Mouse (Mus musculus) intestine, postnatal 0 days (tissue): ENCODE measurements around the gene Hist1h2ae. TPM values are rescaled to one million over a fixed set of nuclear protein-coding genes. Genes with fewer than 3 reads are reported as not detected.
"Not testable (repeated sequence)": the region's sequence is repeated elsewhere in the genome, so short reads cannot be mapped to it uniquely, and the experiment has no call there.

Source experiments
- ATAC-seq: fragments of 200-750 bp; cut with Nextera tagmentation; 2 replicates; pipeline ENCODE4 v1.8.0; 2017; ENCODE audit warnings: mild to moderate bottlenecking, moderate TSS enrichment, moderate library complexity
- H3K27ac ChIP-seq: fragments of 300-500 bp; sonication (generic); 2 replicates; pipeline ENCODE4 v1.5.1; 2014; ENCODE audit warnings: mild to moderate bottlenecking, low read depth, low read length, moderate library complexity
- H3K27me3 ChIP-seq: fragments of 300-500 bp; sonication (generic); replicated peaks from 2 replicates; pipeline ENCODE4 v1.6.1; 2014; ENCODE audit warnings: low read length, mixed read lengths; ENCODE audit not compliant: control insufficient read depth, insufficient read depth
- H3K36me3 ChIP-seq: fragments of 300-500 bp; sonication (generic); 2 replicates; pipeline ENCODE4 v1.6.1; 2014; ENCODE audit warnings: mild to moderate bottlenecking, moderate library complexity; ENCODE audit not compliant: control insufficient read depth, insufficient read depth
- H3K4me1 ChIP-seq: fragments of 300-500 bp; sonication (generic); replicated peaks from 2 replicates; pipeline ENCODE4 v1.6.1; 2014; ENCODE audit warnings: antibody characterized with exemption, low read length, mixed read lengths; ENCODE audit not compliant: control insufficient read depth, insufficient read depth
- H3K4me2 ChIP-seq: fragments of 300-500 bp; sonication (generic); replicated peaks from 2 replicates; pipeline ENCODE4 v1.6.1; 2014; ENCODE audit warnings: low read depth, mild to moderate bottlenecking, moderate library complexity
- H3K4me3 ChIP-seq: fragments of 300-500 bp; sonication (generic); 2 replicates; pipeline ENCODE4 v1.5.1; 2014; ENCODE audit warnings: low read depth, low read length
- H3K9ac ChIP-seq: fragments of 300-500 bp; sonication (generic); 2 replicates; pipeline ENCODE4 v1.6.1; 2014; ENCODE audit warnings: mild to moderate bottlenecking, low read depth, low read length
- H3K9me3 ChIP-seq: fragments of 300-500 bp; sonication (generic); 2 replicates; pipeline ENCODE4 v1.6.1; 2016; ENCODE audit warnings: mixed run types; ENCODE audit not compliant: control insufficient read depth
- CTCF ChIP-seq: sonication (generic); IDR thresholded peaks from 2 replicates; pipeline ENCODE4 v1.5.1; 2016; ENCODE audit warnings: low read depth, mild to moderate bottlenecking, control low read depth, antibody characterized with exemption, moderate library complexity
- WGBS: fragments of 180-500 bp; shearing (Covaris S2); extraction: QIAGEN DNeasy Blood & Tissue Kit; methylation state at CpG from one replicate; pipeline ENCODE4 v1.1.7; 2014; 5-methylcytosine and 5-hydroxymethylcytosine counted together
- polyA plus RNA-seq: library from polyadenylated mRNA; unstranded; fragments of >200 nt; fragmentation: Nextera tagmentation; extraction: Ambion mirVana; gene quantifications from 2 replicates; pipeline ENCODE4 v1.2.1, GENCODE M21; 2015

Gene Hist1h2ae
- polyA plus RNA-seq, 1 experiment from 2014 or later = 24.0 TPM

GRCm38 (mm10) chr13:23593051-23593770 lies 22.2 kb upstream of the Hist1h2ae start:
- Histone ChIP-seq H3K9ac (no peak overlapping the region), H3K4me1 (0 out of 2 replicates have a peak, but pooled peaks cover 10% of the 10 kb centered on the region), H3K36me3 (no peaks in the 10 kb centered on the region), H3K4me3 (no peak overlapping the region), H3K4me2 (0 out of 2 replicates have a peak overlapping the region, but pooled peaks have one; percentile 10), H3K27ac (peak overlapping the region; percentile 71), H3K9me3 (no peaks in the 10 kb centered on the region), H3K27me3 (no peaks in the 10 kb centered on the region)
- no peak for TF ChIP-seq CTCF
- WGBS = 35% methylated on average over 5 of the region's 5 CpGs
- peak; percentile 76 for ATAC-seq

- no peaks in the 10 kb centered on the region for H3K27me3 ChIP-seq
- H3K27ac ChIP-seq = peak overlapping the region; percentile 71
- WGBS = 78% methylated on average over 7 of the region's 7 CpGs
- H3K36me3 ChIP-seq = no peaks in the 10 kb centered on the region
- H3K9me3 ChIP-seq = no peaks in the 10 kb centered on the region
- H3K4me2 ChIP-seq = no peak overlapping the region
- TF ChIP-seq CTCF = no peak
- H3K4me3 ChIP-seq = no peak overlapping the region
- H3K4me1 ChIP-seq = 0 out of 2 replicates have a peak, but pooled peaks cover 10% of the 10 kb centered on the region
- no peak overlapping the region for H3K9ac ChIP-seq
- ATAC-seq = no peak
These were observed 21.6 kb upstream of the Hist1h2ae start for GRCm38 (mm10) chr13:23592614-23593013.

DNA sequence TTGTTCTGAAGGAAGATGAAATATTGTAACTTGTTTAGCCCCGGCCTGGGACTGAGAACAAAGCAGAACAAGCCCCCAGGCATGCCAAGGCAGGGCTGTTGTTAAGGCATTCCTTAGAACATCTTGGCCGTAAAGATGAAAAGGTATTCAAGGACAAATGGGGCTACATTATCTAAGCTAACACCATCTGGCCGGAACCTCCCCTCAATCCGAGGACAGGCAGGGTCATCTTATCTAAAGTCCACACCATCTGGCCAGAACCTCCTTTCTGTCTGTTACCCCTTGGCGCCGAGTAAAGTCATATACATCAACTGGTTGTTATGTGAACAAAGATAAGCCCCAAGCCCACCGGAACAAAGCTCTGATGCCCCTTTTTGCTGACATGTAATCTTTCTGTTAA lies 20.9 kb upstream of the Hist1h2ae start:
- H3K36me3 ChIP-seq, H3K9ac ChIP-seq, H3K4me1 ChIP-seq, ATAC-seq, H3K9me3 ChIP-seq, H3K4me3 ChIP-seq, H3K27me3 ChIP-seq, H3K27ac ChIP-seq, H3K4me2 ChIP-seq: not testable (repeated sequence)
- WGBS = 81% methylated on average over 7 of the region's 7 CpGs

- no peak for TF ChIP-seq CTCF
- H3K36me3 ChIP-seq = no peaks in the 10 kb centered on the region
- no peak overlapping the region for H3K27ac ChIP-seq
- H3K4me1 ChIP-seq = 0 out of 2 replicates have a peak, but pooled peaks cover 10% of the 10 kb centered on the region
- H3K4me2 ChIP-seq = no peak overlapping the region
- no peaks in the 10 kb centered on the region for H3K9me3 ChIP-seq
- no peak overlapping the region for H3K9ac ChIP-seq
- no peak for ATAC-seq
- H3K4me3 ChIP-seq = no peak overlapping the region
- 94% methylated on average over 7 of the region's 7 CpGs for WGBS
- no peaks in the 10 kb centered on the region for H3K27me3 ChIP-seq
These were observed 20.2 kb upstream of the Hist1h2ae start for GRCm38 (mm10) chr13:23591206-23591605.

DNA sequence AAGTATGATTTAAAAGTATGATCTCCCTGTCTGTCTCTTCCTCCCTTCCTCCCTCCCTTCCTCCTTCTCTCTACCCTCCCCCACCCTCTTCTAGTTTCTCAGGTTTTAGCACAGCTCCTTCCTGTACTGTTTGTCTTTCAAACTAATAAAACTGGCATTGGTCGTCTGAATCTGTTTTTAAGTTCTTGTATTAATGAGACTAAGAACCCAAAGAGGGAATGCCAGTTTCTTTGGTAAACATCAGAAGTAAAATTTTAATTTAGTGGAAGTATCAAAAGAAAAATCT lies 15.9 kb upstream of the Hist1h2ae start:
- H3K9ac ChIP-seq = peak overlapping the region; percentile 38; the same call in 1 of the 2 replicates
- ATAC-seq = no peak
- H3K36me3 ChIP-seq = no peaks in the 10 kb centered on the region
- no peaks in the 10 kb centered on the region for H3K4me1 ChIP-seq
- WGBS = 3% methylated on average over 1 of the region's 1 CpGs
- H3K4me2 ChIP-seq = peak overlapping the region; percentile 85
- no peaks in the 10 kb centered on the region for H3K27me3 ChIP-seq
- H3K27ac ChIP-seq = peak overlapping the region; percentile 76
- peak overlapping the region; percentile 54 for H3K4me3 ChIP-seq
- TF ChIP-seq CTCF = no peak
- H3K9me3 ChIP-seq = no peaks in the 10 kb centered on the region

GRCm38 (mm10) chr13:23586099-23586939 lies 15.3 kb upstream of the Hist1h2ae start:
- Histone ChIP-seq H3K4me3 (peak overlapping the region; percentile 54), H3K4me1 (no peaks in the 10 kb centered on the region), H3K36me3 (no peaks in the 10 kb centered on the region), H3K27ac (peak overlapping the region; percentile 76), H3K4me2 (peak overlapping the region; percentile 85), H3K9ac (peak overlapping the region; percentile 38; the same call in 1 of the 2 replicates), H3K27me3 (no peaks in the 10 kb centered on the region), H3K9me3 (no peaks in the 10 kb centered on the region)
- ATAC-seq = no peak
- no peak for TF ChIP-seq CTCF
- 1% methylated on average over 22 of the region's 22 CpGs for WGBS

DNA sequence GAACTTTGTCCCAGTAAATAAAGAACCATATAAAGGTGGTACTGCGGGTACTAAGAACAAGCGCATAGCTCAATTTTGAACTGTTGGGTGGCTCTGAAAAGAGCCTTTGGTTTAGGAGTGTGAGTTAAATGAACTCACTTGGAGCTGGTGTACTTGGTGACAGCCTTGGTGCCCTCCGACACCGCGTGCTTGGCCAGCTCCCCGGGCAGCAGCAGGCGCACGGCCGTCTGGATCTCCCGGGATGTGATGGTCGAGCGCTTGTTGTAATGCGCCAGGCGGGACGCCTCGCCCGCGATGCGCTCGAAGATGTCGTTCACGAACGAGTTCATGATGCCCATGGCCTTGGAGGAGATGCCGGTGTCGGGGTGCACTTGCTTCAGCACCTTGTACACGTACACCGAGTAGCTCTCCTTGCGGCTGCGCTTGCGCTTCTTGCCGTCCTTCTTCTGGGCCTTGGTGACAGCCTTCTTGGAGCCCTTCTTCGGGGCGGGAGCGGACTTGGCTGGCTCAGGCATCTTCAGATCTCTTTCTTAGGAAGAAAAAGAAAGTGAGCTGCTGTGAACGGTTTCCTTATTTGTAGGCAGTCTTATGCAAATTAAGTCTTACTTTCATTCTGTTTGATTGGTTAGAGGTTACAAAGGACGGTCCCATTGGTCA lies 14.6 kb upstream of the Hist1h2ae start:
- Histone ChIP-seq H3K4me3 (peak overlapping the region; percentile 54), H3K4me2 (peak overlapping the region; percentile 85), H3K27ac (peak overlapping the region; percentile 95), H3K9ac (peak overlapping the region; percentile 61)
- peak; percentile 82 for ATAC-seq
- not testable (repeated sequence) for H3K27me3 ChIP-seq, H3K36me3 ChIP-seq, H3K4me1 ChIP-seq, H3K9me3 ChIP-seq
- 0% methylated on average over 24 of the region's 36 CpGs for WGBS
